9 mouse cellular contexts compared by ENCODE assay signal in the genomic region with DNA sequence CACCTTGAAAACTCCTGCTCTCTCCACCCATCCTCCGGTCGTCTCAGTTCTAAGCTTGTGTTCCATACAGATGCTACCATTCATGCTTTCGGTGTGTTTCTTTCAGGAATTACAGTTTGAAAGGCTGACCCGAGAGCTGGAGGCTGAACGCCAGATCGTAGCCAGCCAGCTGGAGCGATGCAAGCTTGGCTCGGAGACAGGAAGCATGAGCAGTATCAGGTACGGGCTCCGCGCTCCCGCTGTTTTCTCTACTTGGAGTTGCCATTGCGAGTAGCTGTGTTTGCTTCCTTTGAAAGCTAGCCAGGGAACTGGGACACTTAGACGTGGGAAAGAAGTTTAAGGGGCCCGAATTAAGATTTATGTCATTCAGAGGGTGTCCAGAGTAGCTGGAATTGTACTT.
DNase-seq lines count a peak whose midpoint lies in the region; ATAC-seq and TF ChIP-seq lines count a peak whose summit lies in the region.
"Had no signal": no experiment of that assay in that cellular context is flagged by ENCODE, and none has a peak within 500 bp of the region (broad histone marks: within the 10 kb centered on the region; RNA-seq: fewer than 3 reads in every experiment).

No protein-coding gene starts in this region.

- intact Hi-C loops in left cerebral cortex, adult 2 months (cut with DNase I), result no loop called here

- no peak for TF ChIP-seq CTCF in hindbrain, postnatal 0 days (IDR thresholded peaks at IDR 0.05; ENCODE audit: low read depth)
- no peak for TF ChIP-seq CTCF in left cerebral cortex, adult 2 months (IDR thresholded peaks at IDR 0.05)
- no peak for TF ChIP-seq CTCF in thymus, adult 2 months (IDR thresholded peaks at IDR 0.05; ENCODE audit: borderline replicate concordance, control insufficient read depth, extremely low read depth, insufficient read depth, low read length, poor library complexity)

- no peak overlapping the region for H3K4me3 ChIP-seq in hindbrain, postnatal 0 days (ENCODE audit: low read length)
- no peak overlapping the region for H3K4me3 ChIP-seq in hindbrain, embryonic 10.5 days
- no peak overlapping the region for H3K4me3 ChIP-seq in left cerebral cortex, adult 2 months
- no peak overlapping the region for H3K4me3 ChIP-seq in thymus, adult 2 months (ENCODE audit: control insufficient read depth, insufficient read depth, low read length)
- no peak overlapping the region for H3K4me3 ChIP-seq in midbrain, embryonic 13.5 days (replicated peaks)
- H3K4me3 ChIP-seq: erythroblast, embryonic 14.5 days had no signal

- H3K9me3 ChIP-seq in hindbrain, postnatal 0 days (ENCODE audit: low read length), result no peaks in the 10 kb centered on the region
- no peaks in the 10 kb centered on the region for H3K9me3 ChIP-seq in hindbrain, embryonic 10.5 days
- H3K9me3 ChIP-seq in midbrain, embryonic 13.5 days, result no peaks in the 10 kb centered on the region

- no peak overlapping the region for H3K9ac ChIP-seq in hindbrain, postnatal 0 days (replicated peaks; ENCODE audit: low read length)
- no peak overlapping the region for H3K9ac ChIP-seq in midbrain, embryonic 13.5 days (replicated peaks)

- no peaks in the 10 kb centered on the region for H3K36me3 ChIP-seq in hindbrain, postnatal 0 days (ENCODE audit: insufficient read depth, low read length)
- H3K36me3 ChIP-seq in hindbrain, embryonic 10.5 days, result peaks cover 7% of the 10 kb centered on the region; the same call in 1 of the 2 replicates
- H3K36me3 ChIP-seq in thymus, adult 2 months (ENCODE audit: control insufficient read depth, insufficient read depth, low read length), result no peaks in the 10 kb centered on the region
- H3K36me3 ChIP-seq in midbrain, embryonic 13.5 days, result no peaks in the 10 kb centered on the region

- no peaks in the 10 kb centered on the region; the same call in 1 of the 2 replicates for H3K4me1 ChIP-seq in hindbrain, postnatal 0 days (ENCODE audit: insufficient read depth, low read length)
- no peaks in the 10 kb centered on the region for H3K4me1 ChIP-seq in hindbrain, embryonic 10.5 days (replicated peaks)
- no peaks in the 10 kb centered on the region for H3K4me1 ChIP-seq in thymus, adult 2 months (replicated peaks; ENCODE audit: control insufficient read depth, insufficient read depth, low read length)
- H3K4me1 ChIP-seq in midbrain, embryonic 13.5 days (replicated peaks), result no peaks in the 10 kb centered on the region

- 36% methylated on average over 15 of the region's 15 CpGs for WGBS in hindbrain, postnatal 0 days
- 87% methylated on average over 15 of the region's 15 CpGs for WGBS in hindbrain, embryonic 10.5 days
- whole genome bisulfite sequencing in thymus, adult 2 months, result 87% methylated on average over 15 of the region's 15 CpGs
- 76% methylated on average over 15 of the region's 15 CpGs for WGBS in midbrain, embryonic 13.5 days

- no peak overlapping the region for H3K4me2 ChIP-seq in hindbrain, postnatal 0 days (ENCODE audit: low read depth, low read length)
- no peak overlapping the region for H3K4me2 ChIP-seq in midbrain, embryonic 13.5 days (replicated peaks)

- DNase-seq in hindbrain, postnatal 0 days (ENCODE audit: low spot score), result peak; percentile 87
- no peak for DNase-seq in hindbrain, embryonic 10.5 days (ENCODE audit: low spot score)
- DNase-seq in brain, adult 2 months (ENCODE audit: low read depth, low spot score), result peak; percentile 87
- DNase-seq in cerebellum, adult 9-11 months, result peak; percentile 80
- DNase-seq in left cerebral cortex, adult 2 months (ENCODE audit: extremely low spot score in 1 of 2, low spot score in 2 of 2), result peak; percentile 28 to 39
- no peak for DNase-seq in thymus, adult 2 months

- H3K27me3 ChIP-seq in hindbrain, postnatal 0 days (ENCODE audit: insufficient read depth, low read length), result no peaks in the 10 kb centered on the region
- H3K27me3 ChIP-seq in hindbrain, embryonic 10.5 days (ENCODE audit: insufficient read depth, poor library complexity, severe bottlenecking), result no peaks in the 10 kb centered on the region
- no peaks in the 10 kb centered on the region for H3K27me3 ChIP-seq in thymus, adult 2 months (ENCODE audit: control insufficient read depth, insufficient read depth, low read length)
- H3K27me3 ChIP-seq in midbrain, embryonic 13.5 days, result no peaks in the 10 kb centered on the region

- ATAC-seq in hindbrain, postnatal 0 days, result peak; percentile 69
- no peak for ATAC-seq in monocyte, adult 5-6 weeks (replicated peaks; ENCODE audit: insufficient number of reproducible peaks, low FRiP score, low TSS enrichment, poor library complexity, severe bottlenecking)
- ATAC-seq in midbrain, embryonic 13.5 days, result no peak

- no peak overlapping the region for H3K27ac ChIP-seq in hindbrain, postnatal 0 days
- H3K27ac ChIP-seq in hindbrain, embryonic 10.5 days, result no peak overlapping the region
- no peak overlapping the region for H3K27ac ChIP-seq in left cerebral cortex, adult 2 months
- no peak overlapping the region for H3K27ac ChIP-seq in thymus, adult 2 months (ENCODE audit: control insufficient read depth, insufficient read depth, low read length)
- no peak overlapping the region for H3K27ac ChIP-seq in midbrain, embryonic 13.5 days

- no peak for TF ChIP-seq POLR2A in thymus, adult 2 months (IDR thresholded peaks at IDR 0.05; ENCODE audit: control insufficient read depth, extremely low read depth, insufficient read depth, low read length, poor library complexity)

Comparison
In these comparisons a context has a peak if more than half of its experiments do, and no peak if none do; other contexts are left out.
1. DNase-seq: peak in hindbrain, postnatal 0 days (single experiment), brain, adult 2 months (single experiment), cerebellum, adult 9-11 months (single experiment) and left cerebral cortex, adult 2 months (2 of 2); none in hindbrain, embryonic 10.5 days (single experiment) and thymus, adult 2 months (single experiment).